Mouse (Mus musculus) liver, adult 2 months (tissue): ENCODE data around the gene Mcm8. TPM values are rescaled to one million over a fixed set of nuclear protein-coding genes. Genes with fewer than 3 reads are reported as not detected.

Source experiments
- DNase-seq: peaks from one replicate; pipeline ENCODE4 v3.0.0-alpha.2; 2011; ENCODE audit warnings: low read depth, low spot score; ENCODE audit errors: extremely low read depth
- H3K27ac ChIP-seq: fragments of 200-500 bp; replicated peaks from 2 replicates; pipeline ENCODE4 v1.5.1; 2012; ENCODE audit warnings: low read depth, mild to moderate bottlenecking, control low read depth, inconsistent platforms, low read length; ENCODE audit not compliant: insufficient read depth
- H3K27me3 ChIP-seq: fragments of 200-500 bp; 2 replicates; pipeline ENCODE4 v1.6.1; 2012; ENCODE audit warnings: mild to moderate bottlenecking, moderate library complexity, low read length, inconsistent platforms; ENCODE audit not compliant: control insufficient read depth, insufficient read depth
- H3K36me3 ChIP-seq: fragments of 200-500 bp; 2 replicates; pipeline ENCODE4 v1.6.1; 2012; ENCODE audit warnings: low read length, inconsistent platforms; ENCODE audit not compliant: control insufficient read depth, insufficient read depth
- H3K4me1 ChIP-seq: fragments of 200-500 bp; 2 replicates; pipeline ENCODE4 v1.6.1; 2011; ENCODE audit warnings: low read length; ENCODE audit not compliant: control insufficient read depth, insufficient read depth
- H3K4me3 ChIP-seq: fragments of 200-500 bp; 2 replicates; pipeline ENCODE4 v1.5.1; 2011; ENCODE audit warnings: low read depth, mild to moderate bottlenecking, control low read depth, low read length, moderate library complexity; ENCODE audit not compliant: insufficient read depth
- H3K79me2 ChIP-seq: fragments of 200-500 bp; 2 replicates; pipeline ENCODE4 v1.6.1; 2012; ENCODE audit warnings: inconsistent platforms, mild to moderate bottlenecking, low read length, moderate library complexity; ENCODE audit not compliant: control insufficient read depth, insufficient read depth
- H3K9ac ChIP-seq: fragments of 200-500 bp; 2 replicates; pipeline ENCODE4 v1.6.1; 2012; ENCODE audit warnings: low read depth, mild to moderate bottlenecking, control low read depth, inconsistent platforms, low read length
- CTCF ChIP-seq: fragments of 200-500 bp; IDR thresholded peaks from 2 replicates; pipeline ENCODE4 v1.5.1; 2011; ENCODE audit warnings: low read depth, low read length, control low read depth
- POLR2A ChIP-seq: fragments of 200-500 bp; IDR thresholded peaks from 2 replicates; pipeline ENCODE4 v1.6.1; 2011; ENCODE audit warnings: low read length, control low read depth; ENCODE audit not compliant: insufficient read depth; ENCODE audit errors: extremely low read depth
- WGBS: fragments of 180-500 bp; shearing (Covaris S2); methylation state at CpG from one replicate; pipeline ENCODE4 v1.1.7; 2018; 5-methylcytosine and 5-hydroxymethylcytosine counted together
- polyA plus RNA-seq: library from polyadenylated mRNA; depleted of rRNA; stranded (reverse); fragments of >200 nt; gene quantifications from 2 replicates; pipeline ENCODE4 v1.2.3, GENCODE M21; 2012; rRNA removed
- total RNA-seq: library from RNA; depleted of rRNA; stranded (reverse); fragments of >200 nt; gene quantifications from 2 replicates; pipeline ENCODE4 v1.2.3, GENCODE M21; 2014; rRNA removed

Gene Mcm8
- total and polyA plus RNA-seq, 2 experiments = 0.54 to 1.8 TPM

DNA sequence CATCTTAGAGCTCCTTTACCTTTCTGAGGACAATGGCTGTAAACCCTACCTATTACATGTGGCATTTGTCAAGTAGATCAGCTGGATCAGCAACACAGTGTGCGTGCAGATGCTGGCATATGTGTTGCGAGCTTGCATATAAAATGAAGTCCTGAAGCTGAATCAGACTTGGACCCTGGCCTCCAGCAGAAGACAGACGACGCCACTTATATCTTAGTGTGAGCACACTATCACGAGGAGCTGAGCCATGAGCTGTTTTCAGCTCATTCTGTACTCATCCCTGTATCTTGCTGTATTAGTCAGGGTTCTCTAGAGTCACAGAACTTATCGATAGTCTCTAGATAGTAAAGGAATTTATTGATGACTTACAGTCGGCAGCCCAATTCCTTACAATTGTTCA lies 69.4 kb downstream of the Mcm8 start:
- Histone ChIP-seq H3K27me3 (no peaks in the 10 kb centered on the region), H3K27ac (no peak overlapping the region), H3K4me1 (no peaks in the 10 kb centered on the region), H3K79me2 (no peaks in the 10 kb centered on the region), H3K9ac (no peak overlapping the region), H3K36me3 (no peaks in the 10 kb centered on the region), H3K4me3 (no peak overlapping the region)
- TF ChIP-seq CTCF = no peak
- no peak for TF ChIP-seq POLR2A
- 87% methylated on average over 7 of the region's 7 CpGs for WGBS
- no peak for DNase-seq

Other genes with a start within 250 kb of the Mcm8 start
- gene Gpcpd1, start 228.4 kb upstream of the Mcm8 start, total RNA-seq = 95.9 and 237 TPM in 2 replicates
- gene Gpcpd1, start 228.4 kb upstream of the Mcm8 start, polyA plus RNA-seq = 6.6 and 11.0 TPM in 2 replicates
- 14.1 and 17.1 TPM in 2 replicates for gene Shld1, start 129.2 kb upstream of the Mcm8 start, total RNA-seq
- gene Shld1, start 129.2 kb upstream of the Mcm8 start, polyA plus RNA-seq = 7.6 and 8.7 TPM in 2 replicates
- 1.6 TPM in 1 of 2 replicates, not detected in the other for gene Chgb, start 34.9 kb upstream of the Mcm8 start, total RNA-seq
- gene Chgb, start 34.9 kb upstream of the Mcm8 start, polyA plus RNA-seq = 0.02 TPM in 1 of 2 replicates, not detected in the other
- gene Trmt6, start 86 bp upstream of the Mcm8 start, total RNA-seq = 9.0 and 9.6 TPM in 2 replicates
- gene Trmt6, start 86 bp upstream of the Mcm8 start, polyA plus RNA-seq = 2.0 TPM in 2 replicates
- 80.9 and 90.4 TPM in 2 replicates for gene Crls1, start 30.5 kb downstream of the Mcm8 start, total RNA-seq
- gene Crls1, start 30.5 kb downstream of the Mcm8 start, polyA plus RNA-seq = 41.3 and 52.9 TPM in 2 replicates
- 0.13 and 0.37 TPM in 2 replicates for gene Lrrn4, start 64.8 kb downstream of the Mcm8 start, total RNA-seq
- gene Lrrn4, start 64.8 kb downstream of the Mcm8 start, polyA plus RNA-seq = 0.61 and 0.73 TPM in 2 replicates
- gene Fermt1, start 129.8 kb downstream of the Mcm8 start, total RNA-seq = 0.20 and 0.28 TPM in 2 replicates
- 0.02 and 0.38 TPM in 2 replicates for gene Fermt1, start 129.8 kb downstream of the Mcm8 start, polyA plus RNA-seq